Mouse (Mus musculus) neural tube, embryonic 12.5 days (tissue): ENCODE measurements around the gene Mlx. TPM values are rescaled to one million over a fixed set of nuclear protein-coding genes. Genes with fewer than 3 reads are reported as not detected.

ENCODE experiments used
- ATAC-seq: fragments of 200-750 bp; cut with Nextera tagmentation; 2 replicates; pipeline ENCODE4 v1.8.0; 2017; ENCODE audit warnings: low read depth, mild to moderate bottlenecking, moderate TSS enrichment, moderate library complexity; ENCODE audit not compliant: low FRiP score
- H3K27ac ChIP-seq: fragments of 300-500 bp; sonication (generic); 2 replicates; pipeline ENCODE4 v1.5.1; 2016
- H3K27me3 ChIP-seq: fragments of 300-500 bp; sonication (generic); replicated peaks from 2 replicates; pipeline ENCODE4 v1.6.1; 2016; ENCODE audit warnings: mild to moderate bottlenecking
- H3K36me3 ChIP-seq: fragments of 300-500 bp; sonication (generic); 2 replicates; pipeline ENCODE4 v1.6.1; 2016; ENCODE audit warnings: mild to moderate bottlenecking
- H3K4me1 ChIP-seq: fragments of 300-500 bp; sonication (generic); 2 replicates; pipeline ENCODE4 v1.6.1; 2016
- H3K4me2 ChIP-seq: fragments of 300-500 bp; sonication (generic); replicated peaks from 2 replicates; pipeline ENCODE4 v1.6.1; 2016; ENCODE audit warnings: mild to moderate bottlenecking
- H3K4me3 ChIP-seq: fragments of 300-500 bp; sonication (generic); 2 replicates; pipeline ENCODE4 v1.5.1; 2016
- H3K9ac ChIP-seq: fragments of 300-500 bp; sonication (generic); 2 replicates; pipeline ENCODE4 v1.6.1; 2016; ENCODE audit warnings: mild to moderate bottlenecking
- H3K9me3 ChIP-seq: fragments of 300-500 bp; sonication (generic); 2 replicates; pipeline ENCODE4 v1.6.1; 2016; ENCODE audit warnings: mild to moderate bottlenecking
- WGBS: fragments of 180-500 bp; shearing (Covaris S2); methylation state at CpG from one replicate; pipeline ENCODE4 v1.1.7; 2016; 5-methylcytosine and 5-hydroxymethylcytosine counted together
- polyA plus RNA-seq: library from polyadenylated mRNA; unstranded; fragments of >200 nt; fragmentation: Nextera tagmentation; extraction: Ambion mirVana; gene quantifications from 2 replicates; pipeline ENCODE4 v1.2.1, GENCODE M21; 2016

The Mlx gene
- polyA plus RNA-seq, 1 experiment from 2014 or later: 59.6 TPM

DNA sequence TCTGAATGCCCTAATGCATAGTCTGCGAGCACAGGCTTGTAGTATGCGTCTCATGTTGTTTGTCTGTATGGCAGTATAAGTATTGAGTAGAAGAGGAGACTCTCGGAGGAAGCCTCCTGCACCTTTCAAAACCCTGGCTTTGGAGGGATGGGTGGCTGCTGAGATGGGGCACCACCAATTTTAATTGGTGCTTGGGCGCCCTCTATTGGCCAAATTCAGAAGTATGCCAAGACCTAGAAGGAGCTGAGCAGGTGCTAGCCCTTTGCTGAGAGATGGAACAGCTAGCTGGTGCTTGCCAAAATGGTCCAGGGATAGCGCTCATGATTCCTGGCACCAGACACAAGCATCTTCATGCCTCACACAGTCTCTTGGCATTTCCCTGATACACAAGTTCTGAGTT, 29.2 kb upstream of the Mlx start:
- Histone ChIP-seq H3K4me3 (no peak overlapping the region), H3K9ac (no peak overlapping the region), H3K4me1 (peaks cover 2% of the 10 kb centered on the region; the same call in 1 of the 2 replicates), H3K9me3 (no peaks in the 10 kb centered on the region), H3K27me3 (no peaks in the 10 kb centered on the region), H3K27ac (no peak overlapping the region), H3K36me3 (peaks cover 74% of the 10 kb centered on the region), H3K4me2 (no peak overlapping the region)
- no peak for ATAC-seq
- 37% methylated on average over 5 of the region's 5 CpGs for WGBS

- Histone ChIP-seq H3K4me2 (no peak overlapping the region), H3K9ac (no peak overlapping the region), H3K9me3 (no peaks in the 10 kb centered on the region), H3K27me3 (no peaks in the 10 kb centered on the region), H3K27ac (no peak overlapping the region), H3K4me1 (peaks cover 10% of the 10 kb centered on the region), H3K4me3 (no peak overlapping the region), H3K36me3 (peaks cover 72% of the 10 kb centered on the region)
- 77% methylated on average over 5 of the region's 5 CpGs for WGBS
- ATAC-seq: no peak
Measured at GRCm38 (mm10) chr11:101058726-101059125, 28.4 kb upstream of the Mlx start.

DNA sequence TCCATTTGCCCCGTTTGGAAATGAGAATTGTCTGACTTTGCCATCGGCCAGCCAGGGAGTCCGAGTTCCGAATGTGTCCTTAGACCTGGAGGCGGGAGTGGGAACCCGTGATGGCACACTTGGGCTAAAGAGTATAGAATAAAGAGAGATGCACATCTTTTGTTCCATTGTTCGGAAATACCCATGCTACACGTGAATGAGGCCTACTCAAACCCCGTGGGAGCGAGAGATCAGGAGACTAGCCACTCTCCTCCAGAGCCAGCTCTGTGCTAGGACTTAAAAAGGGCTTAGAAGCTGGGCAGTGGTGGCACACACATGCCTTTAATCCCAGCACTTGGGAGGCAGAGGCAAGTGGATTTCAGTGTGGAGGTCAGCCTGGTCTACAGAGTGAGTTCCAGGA, 27.6 kb upstream of the Mlx start:
- Histone ChIP-seq H3K4me3 (no peak overlapping the region), H3K27me3 (no peaks in the 10 kb centered on the region), H3K9me3 (no peaks in the 10 kb centered on the region), H3K4me2 (no peak overlapping the region), H3K36me3 (peaks cover 71% of the 10 kb centered on the region), H3K27ac (no peak overlapping the region), H3K9ac (no peak overlapping the region), H3K4me1 (peaks cover 10% of the 10 kb centered on the region)
- ATAC-seq: no peak
- WGBS: 74% methylated on average over 10 of the region's 10 CpGs

- H3K27ac ChIP-seq: no peak overlapping the region
- 84% methylated on average over 8 of the region's 8 CpGs for WGBS
- H3K4me2 ChIP-seq: no peak overlapping the region
- H3K27me3 ChIP-seq: no peaks in the 10 kb centered on the region
- H3K4me1 ChIP-seq: peaks cover 10% of the 10 kb centered on the region
- no peak overlapping the region for H3K9ac ChIP-seq
- peaks cover 66% of the 10 kb centered on the region for H3K36me3 ChIP-seq
- no peaks in the 10 kb centered on the region for H3K9me3 ChIP-seq
- ATAC-seq: no peak
- H3K4me3 ChIP-seq: no peak overlapping the region
Measured at GRCm38 (mm10) chr11:101060126-101060525, 27.0 kb upstream of the Mlx start.

GRCm38 (mm10) chr11:101061049-101061448, 26.0 kb upstream of the Mlx start:
- no peaks in the 10 kb centered on the region for H3K27me3 ChIP-seq
- H3K9ac ChIP-seq: no peak overlapping the region
- peaks cover 57% of the 10 kb centered on the region for H3K36me3 ChIP-seq
- no peak overlapping the region for H3K4me2 ChIP-seq
- H3K9me3 ChIP-seq: no peaks in the 10 kb centered on the region
- H3K4me1 ChIP-seq: peaks cover 10% of the 10 kb centered on the region
- 94% methylated on average over 5 of the region's 5 CpGs for WGBS
- ATAC-seq: no peak
- no peak overlapping the region for H3K27ac ChIP-seq
- H3K4me3 ChIP-seq: no peak overlapping the region

GRCm38 (mm10) chr11:101062165-101062884, 24.8 kb upstream of the Mlx start:
- no peak overlapping the region for H3K4me2 ChIP-seq
- no peak overlapping the region for H3K9ac ChIP-seq
- no peak overlapping the region for H3K27ac ChIP-seq
- H3K27me3 ChIP-seq: no peaks in the 10 kb centered on the region
- no peak for ATAC-seq
- WGBS: 78% methylated on average over 12 of the region's 12 CpGs
- no peaks in the 10 kb centered on the region for H3K9me3 ChIP-seq
- H3K4me1 ChIP-seq: peaks cover 16% of the 10 kb centered on the region
- H3K4me3 ChIP-seq: no peak overlapping the region
- peaks cover 45% of the 10 kb centered on the region for H3K36me3 ChIP-seq

- H3K4me2 ChIP-seq: no peak overlapping the region
- H3K36me3 ChIP-seq: peaks cover 44% of the 10 kb centered on the region
- 70% methylated on average over 14 of the region's 14 CpGs for WGBS
- H3K9ac ChIP-seq: no peak overlapping the region
- H3K9me3 ChIP-seq: no peaks in the 10 kb centered on the region
- peak overlapping the region; percentile 2; the same call in 1 of the 2 replicates for H3K27ac ChIP-seq
- no peak overlapping the region for H3K4me3 ChIP-seq
- H3K27me3 ChIP-seq: no peaks in the 10 kb centered on the region
- peaks cover 16% of the 10 kb centered on the region for H3K4me1 ChIP-seq
- no peak for ATAC-seq
Measured at GRCm38 (mm10) chr11:101062971-101063675, 24.0 kb upstream of the Mlx start.

GRCm38 (mm10) chr11:101063676-101064327, 23.3 kb upstream of the Mlx start:
- H3K36me3 ChIP-seq: peaks cover 37% of the 10 kb centered on the region
- peak overlapping the region; percentile 2 for H3K27ac ChIP-seq
- no peak for ATAC-seq
- H3K4me2 ChIP-seq: no peak overlapping the region
- no peaks in the 10 kb centered on the region for H3K9me3 ChIP-seq
- no peak overlapping the region for H3K4me3 ChIP-seq
- 58% methylated on average over 12 of the region's 12 CpGs for WGBS
- peaks cover 16% of the 10 kb centered on the region for H3K4me1 ChIP-seq
- no peak overlapping the region for H3K9ac ChIP-seq
- no peaks in the 10 kb centered on the region for H3K27me3 ChIP-seq

- peaks cover 31% of the 10 kb centered on the region for H3K36me3 ChIP-seq
- peaks cover 19% of the 10 kb centered on the region for H3K4me1 ChIP-seq
- H3K4me2 ChIP-seq: no peak overlapping the region
- H3K4me3 ChIP-seq: no peak overlapping the region
- H3K27ac ChIP-seq: no peak overlapping the region
- 86% methylated on average over 4 of the region's 4 CpGs for WGBS
- ATAC-seq: no peak
- no peaks in the 10 kb centered on the region for H3K9me3 ChIP-seq
- no peak overlapping the region for H3K9ac ChIP-seq
- H3K27me3 ChIP-seq: no peaks in the 10 kb centered on the region
Measured at GRCm38 (mm10) chr11:101064462-101064861, 22.6 kb upstream of the Mlx start.

DNA sequence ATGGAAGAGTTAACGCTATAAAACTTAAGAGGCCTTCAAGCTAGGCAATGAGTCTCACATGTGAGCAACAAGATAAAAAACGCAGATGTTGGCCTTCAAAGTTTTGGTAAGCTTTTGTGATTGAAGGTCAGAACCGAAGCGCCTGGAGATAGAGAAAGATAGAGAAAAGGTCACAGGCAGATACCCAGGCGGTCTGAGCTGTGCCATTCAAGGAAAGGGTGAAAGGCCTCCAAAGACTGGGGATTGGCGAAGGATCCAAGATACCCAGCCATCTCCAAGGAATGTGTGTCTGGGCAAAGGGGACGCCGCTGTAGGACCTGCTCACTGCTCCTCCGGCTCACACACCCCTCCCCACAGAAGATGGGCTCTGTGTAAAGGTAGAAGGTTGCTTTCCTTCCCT, 22.1 kb upstream of the Mlx start:
- ATAC-seq: no peak
- Histone ChIP-seq H3K27ac (no peak overlapping the region), H3K9me3 (no peaks in the 10 kb centered on the region), H3K36me3 (peaks cover 26% of the 10 kb centered on the region), H3K27me3 (no peaks in the 10 kb centered on the region), H3K4me3 (no peak overlapping the region), H3K4me2 (no peak overlapping the region), H3K4me1 (peaks cover 19% of the 10 kb centered on the region), H3K9ac (no peak overlapping the region)
- 94% methylated on average over 9 of the region's 9 CpGs for WGBS

DNA sequence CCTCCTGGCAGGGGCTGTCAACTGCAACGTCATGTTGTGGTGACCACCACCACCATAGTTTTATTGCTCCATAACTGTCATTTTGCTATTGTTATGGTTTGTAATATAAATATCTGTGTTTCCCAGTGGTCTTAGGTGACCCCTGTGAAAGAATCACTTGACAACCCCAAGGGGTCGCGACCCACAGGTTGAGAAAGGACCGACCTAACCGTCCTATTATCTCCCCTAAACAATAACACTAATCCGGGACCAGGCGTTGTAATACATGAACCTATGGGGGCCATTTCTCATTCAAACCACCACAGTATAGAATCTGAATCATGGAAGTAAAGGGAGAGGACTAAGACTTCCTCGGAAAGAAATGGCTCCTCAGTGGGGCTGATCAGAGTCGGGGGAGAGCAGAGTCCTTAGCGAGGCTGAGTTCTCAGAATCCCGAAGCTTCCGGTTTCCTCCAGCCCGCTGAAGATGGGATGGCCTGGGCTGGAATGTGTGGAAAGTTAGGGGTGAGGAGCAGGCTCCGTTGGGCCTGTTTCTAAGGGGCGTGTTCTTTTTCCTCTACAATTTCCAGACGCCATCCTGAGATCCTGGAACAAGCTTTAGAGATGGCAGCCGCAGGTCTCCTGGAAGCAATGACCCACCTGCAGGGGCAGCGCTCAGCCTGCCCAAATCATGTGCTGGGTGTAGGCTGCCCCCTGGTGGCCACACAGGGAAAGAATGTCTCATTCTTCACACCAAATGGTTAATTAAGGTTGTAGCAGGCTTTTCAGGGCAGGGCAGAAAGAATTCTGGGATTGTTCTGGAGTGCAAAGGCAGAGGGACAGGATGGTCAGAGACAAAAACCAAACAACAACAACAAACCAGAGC, 20.3 kb upstream of the Mlx start:
- H3K36me3 ChIP-seq: peaks cover 19% of the 10 kb centered on the region
- no peaks in the 10 kb centered on the region for H3K9me3 ChIP-seq
- 22% methylated on average over 18 of the region's 18 CpGs for WGBS
- peak overlapping the region; percentile 60 for H3K4me2 ChIP-seq
- ATAC-seq: no peak
- no peak overlapping the region for H3K27ac ChIP-seq
- peaks cover 3% of the 10 kb centered on the region; the same call in 1 of the 2 replicates for H3K27me3 ChIP-seq
- H3K4me1 ChIP-seq: peaks cover 23% of the 10 kb centered on the region
- H3K4me3 ChIP-seq: peak overlapping the region; percentile 22
- peak overlapping the region; percentile 29 for H3K9ac ChIP-seq
